Mouse (Mus musculus) embryonic facial prominence, embryonic 10.5 days (tissue): ENCODE results near the gene Ccdc180. TPM values are rescaled to one million over a fixed set of nuclear protein-coding genes. Genes with fewer than 3 reads are reported as not detected.

Experiments used
- DNase-seq: peaks from one replicate; pipeline ENCODE4 v3.0.0-alpha.2; 2017; ENCODE audit warnings: low spot score
- H3K27ac ChIP-seq: fragments of 300-500 bp; sonication (generic); replicated peaks from 2 replicates; pipeline ENCODE4 v1.5.1; 2016; ENCODE audit warnings: mild to moderate bottlenecking
- H3K27me3 ChIP-seq: fragments of 300-500 bp; sonication (generic); replicated peaks from 2 replicates; pipeline ENCODE4 v1.6.1; 2016; ENCODE audit warnings: low read depth, mild to moderate bottlenecking; ENCODE audit not compliant: poor library complexity, severe bottlenecking
- H3K36me3 ChIP-seq: fragments of 300-500 bp; sonication (generic); replicated peaks from 2 replicates; pipeline ENCODE4 v1.6.1; 2016; ENCODE audit warnings: mild to moderate bottlenecking, moderate library complexity
- H3K4me1 ChIP-seq: fragments of 300-500 bp; sonication (generic); 2 replicates; pipeline ENCODE4 v1.6.1; 2016
- H3K4me3 ChIP-seq: fragments of 300-500 bp; sonication (generic); 2 replicates; pipeline ENCODE4 v1.5.1; 2016; ENCODE audit warnings: mild to moderate bottlenecking, moderate library complexity
- H3K9me3 ChIP-seq: fragments of 300-500 bp; sonication (generic); 2 replicates; pipeline ENCODE4 v1.6.1; 2016; ENCODE audit warnings: mild to moderate bottlenecking
- WGBS: fragments of 180-500 bp; shearing (Covaris S2); methylation state at CpG from one replicate; pipeline ENCODE4 v1.1.7; 2016; 5-methylcytosine and 5-hydroxymethylcytosine counted together
- polyA plus RNA-seq: library from polyadenylated mRNA; unstranded; fragments of >200 nt; fragmentation: Nextera tagmentation; extraction: Ambion mirVana; gene quantifications from 2 replicates; pipeline ENCODE4 v1.2.1, GENCODE M21; 2016

The Ccdc180 gene
- polyA plus RNA-seq, 1 experiment from 2014 or later: 0.05 TPM

DNA sequence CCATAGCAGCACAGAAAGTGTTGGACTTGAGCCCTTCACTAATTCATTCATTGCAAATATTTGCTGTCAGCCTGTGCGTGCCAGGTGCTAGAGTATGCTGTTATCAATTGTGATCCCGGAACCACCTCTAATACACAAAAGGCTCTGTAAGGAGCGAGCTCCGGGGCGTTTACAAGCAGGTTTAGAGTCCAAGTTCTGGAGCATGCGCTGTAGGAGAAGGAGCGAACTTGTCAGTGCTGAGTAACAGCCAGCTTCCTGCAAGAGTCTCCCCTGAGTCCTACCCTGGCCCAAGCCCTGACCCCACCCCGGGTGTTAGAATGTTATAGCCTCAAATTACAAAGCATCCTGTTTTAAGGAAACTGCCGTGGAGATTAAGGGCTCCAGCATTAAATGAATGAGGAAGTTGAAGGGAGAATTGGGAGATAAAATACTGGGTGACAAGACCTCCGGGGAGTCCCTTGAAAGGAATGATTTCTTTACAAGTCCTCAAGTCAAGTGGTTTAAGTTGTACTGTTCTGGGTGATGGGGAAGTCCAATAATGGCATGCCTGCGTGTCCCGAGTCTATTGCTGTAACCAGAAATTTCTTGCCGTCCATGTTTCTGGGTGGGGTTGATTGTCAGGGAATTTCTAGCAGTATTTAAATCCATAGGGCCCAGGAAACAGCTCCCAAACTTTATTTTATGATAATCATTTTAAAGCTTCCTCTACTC is 75.8 kb downstream of the Ccdc180 start:
- peaks cover 14% of the 10 kb centered on the region; the same call in 1 of the 2 replicates for H3K27me3 ChIP-seq
- 37% methylated on average over 13 of the region's 13 CpGs for WGBS
- DNase-seq: peak; percentile 26
- H3K36me3 ChIP-seq: no peaks in the 10 kb centered on the region
- no peak overlapping the region for H3K27ac ChIP-seq
- no peak overlapping the region for H3K4me3 ChIP-seq
- H3K4me1 ChIP-seq: peaks cover 42% of the 10 kb centered on the region
- no peaks in the 10 kb centered on the region for H3K9me3 ChIP-seq

DNA sequence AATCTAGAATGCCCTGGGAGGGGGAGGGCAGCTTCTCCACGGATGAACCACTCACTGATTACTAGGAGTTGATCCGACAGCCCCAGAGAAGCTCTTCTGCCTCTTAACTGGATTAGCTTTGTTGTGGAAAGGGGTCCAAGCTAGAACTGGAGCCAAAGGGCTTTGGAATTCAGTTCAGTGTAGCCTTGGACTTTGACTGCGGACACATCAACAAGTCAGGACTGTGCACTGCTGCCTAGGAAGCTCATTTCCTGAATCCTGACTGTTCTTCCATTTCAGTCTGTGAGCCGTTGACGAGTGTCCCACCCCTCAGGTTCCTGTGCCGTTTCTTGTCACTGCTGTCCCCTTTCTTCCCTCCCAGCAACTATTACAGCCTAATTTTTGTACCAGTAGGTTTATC is 76.6 kb downstream of the Ccdc180 start:
- WGBS: 16% methylated on average over 6 of the region's 6 CpGs
- no peak for DNase-seq
- H3K27me3 ChIP-seq: peaks cover 18% of the 10 kb centered on the region
- H3K9me3 ChIP-seq: no peaks in the 10 kb centered on the region
- H3K27ac ChIP-seq: 0 out of 2 replicates have a peak overlapping the region, but pooled peaks have one; percentile 4
- H3K4me1 ChIP-seq: peaks cover 44% of the 10 kb centered on the region
- no peaks in the 10 kb centered on the region for H3K36me3 ChIP-seq
- no peak overlapping the region for H3K4me3 ChIP-seq

DNA sequence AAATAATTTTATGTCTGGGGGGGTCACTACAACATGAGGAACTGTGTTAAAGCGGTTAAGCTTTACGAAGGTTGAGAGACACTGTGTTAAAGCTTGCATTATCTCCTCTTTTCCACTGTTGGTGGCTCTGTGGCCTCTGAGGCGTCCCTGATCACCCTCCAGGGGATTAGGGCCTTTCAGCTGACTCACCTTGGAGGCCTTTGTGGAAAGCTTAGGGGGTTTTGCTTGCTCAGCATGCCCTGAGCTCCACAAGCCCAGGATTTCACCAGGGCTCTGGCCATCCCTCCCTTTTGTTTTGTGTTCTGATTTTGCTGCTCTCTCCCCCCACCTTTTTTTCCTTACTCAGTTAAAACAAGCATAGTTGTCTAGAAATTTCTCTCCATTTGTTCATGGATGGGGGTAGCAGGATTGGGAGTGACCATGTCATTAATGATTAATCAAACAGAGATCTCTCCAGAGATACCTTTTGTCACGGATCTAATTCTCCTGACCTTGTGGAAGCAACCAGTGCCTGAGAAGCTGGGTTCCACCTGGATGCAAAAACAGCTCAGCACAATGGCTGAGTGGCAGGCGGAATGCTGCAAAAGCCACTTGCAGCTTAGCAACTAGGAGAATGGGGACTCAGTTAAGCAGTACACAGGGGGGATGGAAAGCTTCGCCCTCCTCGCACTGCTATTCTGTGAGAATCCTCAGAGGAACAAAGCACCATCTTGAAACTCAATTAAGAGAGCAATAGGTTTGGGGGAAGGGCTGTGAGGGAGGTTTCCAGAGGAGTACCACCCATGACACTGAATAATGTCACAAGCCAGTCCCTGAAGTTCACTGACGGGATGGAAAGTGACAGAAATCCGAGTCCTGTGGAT is 77.6 kb downstream of the Ccdc180 start:
- 0 out of 2 replicates have a peak overlapping the region, but pooled peaks have one; percentile 1 for H3K27ac ChIP-seq
- 29% methylated on average over 9 of the region's 9 CpGs for WGBS
- peak; percentile 46 for DNase-seq
- no peaks in the 10 kb centered on the region for H3K36me3 ChIP-seq
- no peaks in the 10 kb centered on the region for H3K9me3 ChIP-seq
- H3K4me1 ChIP-seq: peaks cover 52% of the 10 kb centered on the region
- peaks cover 20% of the 10 kb centered on the region for H3K27me3 ChIP-seq
- no peak overlapping the region for H3K4me3 ChIP-seq

DNA sequence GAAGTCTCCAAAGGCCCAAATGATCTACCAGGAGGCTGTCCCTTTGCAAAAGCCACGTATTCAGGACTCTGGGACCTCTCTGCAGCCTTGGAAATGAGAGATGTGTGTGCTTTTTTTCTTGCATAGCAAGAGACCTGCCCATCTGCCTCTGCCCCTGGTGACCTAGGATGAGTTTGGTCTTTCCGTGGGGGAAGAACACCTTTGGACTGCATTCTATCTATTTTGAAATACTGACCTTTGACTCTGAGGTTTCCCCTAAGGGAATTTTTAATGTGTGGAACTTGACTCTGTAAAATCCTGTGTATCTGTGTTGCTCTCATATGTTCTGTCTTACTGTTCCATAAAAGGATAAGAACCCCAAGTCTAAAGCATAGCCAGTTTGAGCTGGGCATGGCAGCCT is 78.9 kb downstream of the Ccdc180 start:
- DNase-seq: no peak
- Histone ChIP-seq H3K4me1 (peaks cover 60% of the 10 kb centered on the region), H3K36me3 (no peaks in the 10 kb centered on the region), H3K9me3 (no peaks in the 10 kb centered on the region), H3K27ac (no peak overlapping the region), H3K4me3 (no peak overlapping the region), H3K27me3 (peaks cover 34% of the 10 kb centered on the region)
- 53% methylated on average over 2 of the region's 2 CpGs for WGBS

DNA sequence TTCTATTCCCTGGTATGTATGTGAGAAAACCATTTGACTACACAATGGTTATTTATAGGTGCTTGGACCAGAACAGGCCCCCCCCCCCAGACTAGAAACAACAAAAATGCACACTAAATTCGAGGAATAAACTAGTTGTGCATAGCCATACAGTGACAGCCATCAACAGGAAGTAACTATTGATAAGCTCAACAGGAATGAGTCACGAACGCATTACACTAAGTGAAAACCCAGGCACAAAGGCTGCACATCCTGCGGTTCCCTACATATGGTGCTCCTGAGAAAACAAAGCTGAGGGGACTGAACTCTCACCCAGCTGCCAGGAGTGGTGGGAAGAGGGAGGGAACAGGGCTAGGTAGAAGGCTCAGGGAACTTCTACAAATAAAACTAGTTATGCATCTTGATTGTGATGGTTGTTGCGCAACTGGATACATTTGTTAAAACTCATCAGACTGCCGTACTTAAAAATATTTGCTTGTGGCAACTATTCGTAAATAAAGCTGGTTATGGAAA is 80.0 kb downstream of the Ccdc180 start:
- Histone ChIP-seq H3K4me3 (no peak overlapping the region), H3K27ac (no peak overlapping the region), H3K27me3 (peaks cover 44% of the 10 kb centered on the region), H3K4me1 (peaks cover 54% of the 10 kb centered on the region), H3K36me3 (no peaks in the 10 kb centered on the region), H3K9me3 (no peaks in the 10 kb centered on the region)
- no peak for DNase-seq
- WGBS: 73% methylated on average over 7 of the region's 7 CpGs

DNA sequence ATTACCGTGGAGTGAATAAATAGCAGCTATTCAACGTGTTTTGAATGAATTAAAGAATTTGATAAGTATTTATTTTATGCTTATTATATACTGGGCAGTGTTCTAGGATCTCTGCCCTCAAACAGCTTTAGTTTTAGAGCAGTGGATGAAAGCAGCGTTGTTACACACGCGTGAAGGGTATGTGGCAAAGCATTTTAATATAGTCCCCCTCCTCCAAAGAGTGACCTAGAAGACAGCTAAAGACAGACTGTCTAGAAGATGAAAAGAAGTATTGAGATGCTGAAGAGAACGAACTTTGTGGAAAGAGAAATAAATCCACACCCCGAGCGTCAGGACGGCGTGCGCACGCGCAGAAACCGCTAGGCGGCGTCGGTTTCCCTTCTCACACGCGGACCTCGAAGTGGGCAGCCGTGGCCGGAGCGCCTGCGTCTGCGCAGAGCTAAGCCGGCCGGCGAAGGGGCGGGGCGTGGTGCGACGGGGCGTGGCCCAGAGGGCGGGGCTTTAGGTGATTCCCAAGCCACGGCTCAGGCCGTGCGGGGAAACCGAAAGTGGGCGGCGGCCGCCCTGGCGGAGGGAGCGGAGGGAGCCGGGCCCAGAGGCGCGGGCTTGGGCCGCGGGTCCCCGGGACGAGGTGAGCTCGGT is 81.8 kb downstream of the Ccdc180 start:
- peak overlapping the region; percentile 69 for H3K27ac ChIP-seq
- WGBS: 4% methylated on average over 51 of the region's 51 CpGs
- H3K27me3 ChIP-seq: peaks cover 50% of the 10 kb centered on the region
- peak; percentile 98 for DNase-seq
- H3K9me3 ChIP-seq: no peaks in the 10 kb centered on the region
- peak overlapping the region; percentile 84 for H3K4me3 ChIP-seq
- no peaks in the 10 kb centered on the region for H3K36me3 ChIP-seq
- peaks cover 38% of the 10 kb centered on the region for H3K4me1 ChIP-seq

DNA sequence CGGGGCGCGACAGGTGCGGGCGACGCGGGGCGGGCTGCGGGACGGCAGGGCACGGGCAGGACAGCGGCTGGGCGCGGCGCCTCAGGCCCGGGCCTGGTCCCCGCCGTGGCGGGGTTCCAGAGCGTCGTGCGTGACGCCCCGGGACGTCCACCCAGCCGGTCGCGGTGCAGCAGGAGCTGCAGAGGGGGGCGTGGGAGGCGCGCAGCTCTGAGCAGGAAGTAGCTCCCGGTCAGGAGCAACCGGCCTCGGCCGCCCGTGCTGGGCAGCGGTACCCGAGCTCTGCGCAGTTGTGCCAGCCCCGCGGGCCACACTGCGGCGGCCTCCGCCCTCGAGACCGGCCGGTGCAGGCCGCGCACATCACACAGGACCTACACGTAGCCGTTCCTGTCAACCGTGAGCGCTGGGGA is 82.3 kb downstream of the Ccdc180 start:
- no peak for DNase-seq
- H3K9me3 ChIP-seq: no peaks in the 10 kb centered on the region
- H3K27me3 ChIP-seq: peaks cover 50% of the 10 kb centered on the region
- peak overlapping the region; percentile 69 for H3K27ac ChIP-seq
- H3K4me1 ChIP-seq: peaks cover 32% of the 10 kb centered on the region
- H3K36me3 ChIP-seq: no peaks in the 10 kb centered on the region
- peak overlapping the region; percentile 84 for H3K4me3 ChIP-seq
- WGBS: under 1% methylated on average over 53 of the region's 53 CpGs

DNA sequence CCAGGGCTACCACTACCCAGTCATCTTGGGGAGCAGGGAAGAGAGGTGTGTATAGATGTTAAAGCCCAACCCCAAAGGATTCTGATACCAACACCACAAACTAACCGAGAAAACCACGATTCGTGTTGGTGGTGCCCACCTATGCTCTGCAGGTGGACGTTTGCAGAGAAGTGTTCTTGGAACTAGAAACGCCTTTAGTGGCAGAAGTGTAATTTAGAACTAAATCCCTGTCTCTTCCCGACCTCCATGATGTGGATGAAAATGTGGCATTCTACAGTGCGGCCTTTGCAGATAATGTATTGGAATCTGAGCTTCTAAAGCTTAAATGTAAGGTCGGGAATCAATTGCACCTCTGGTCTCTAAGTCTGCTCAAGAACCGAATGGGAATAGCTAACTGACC is 82.8 kb downstream of the Ccdc180 start:
- Histone ChIP-seq H3K4me1 (peaks cover 27% of the 10 kb centered on the region), H3K9me3 (no peaks in the 10 kb centered on the region), H3K27me3 (peaks cover 45% of the 10 kb centered on the region), H3K4me3 (peak overlapping the region; percentile 84), H3K36me3 (no peaks in the 10 kb centered on the region), H3K27ac (no peak overlapping the region)
- DNase-seq: no peak
- 27% methylated on average over 9 of the region's 9 CpGs for WGBS

DNA sequence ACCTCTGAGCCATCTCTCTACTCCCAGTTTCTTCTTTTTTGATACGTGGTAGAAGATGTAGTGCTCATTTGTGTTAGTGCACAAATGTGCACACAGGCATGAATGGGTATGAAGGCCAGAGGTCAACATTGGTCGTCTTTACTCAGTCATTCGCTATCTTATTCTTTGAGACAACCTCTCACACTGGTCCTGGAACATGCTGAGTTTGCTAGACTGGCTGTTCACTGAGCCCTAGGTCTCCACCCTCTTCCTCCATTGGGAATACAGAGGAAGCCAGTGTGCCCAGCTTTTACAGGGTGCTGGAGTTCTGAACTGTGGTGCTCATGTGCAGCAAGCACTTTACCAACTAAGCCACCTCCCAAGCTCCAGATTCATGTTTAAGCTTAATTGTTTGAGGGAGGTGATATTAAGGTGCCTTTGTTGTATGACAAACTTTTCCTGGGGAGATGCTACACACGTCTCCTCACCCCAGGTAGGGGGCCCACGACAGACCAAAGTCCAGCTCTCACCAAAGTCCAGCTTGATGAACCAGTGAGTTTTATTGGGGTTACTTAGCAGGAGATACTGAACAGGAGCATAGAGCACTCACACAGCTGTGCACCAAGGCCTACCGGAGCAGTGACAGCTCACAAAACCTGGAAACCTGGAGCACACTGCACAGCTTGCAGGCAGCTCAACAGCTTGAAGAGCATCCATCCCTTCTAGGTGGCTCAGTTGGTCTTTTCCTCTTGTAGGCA is 87.0 kb downstream of the Ccdc180 start:
- Histone ChIP-seq H3K27me3 (peaks cover 43% of the 10 kb centered on the region), H3K4me1 (peaks cover 12% of the 10 kb centered on the region), H3K9me3 (no peaks in the 10 kb centered on the region), H3K27ac (no peak overlapping the region), H3K4me3 (no peak overlapping the region), H3K36me3 (no peaks in the 10 kb centered on the region)
- DNase-seq: no peak
- 81% methylated on average over 6 of the region's 6 CpGs for WGBS

DNA sequence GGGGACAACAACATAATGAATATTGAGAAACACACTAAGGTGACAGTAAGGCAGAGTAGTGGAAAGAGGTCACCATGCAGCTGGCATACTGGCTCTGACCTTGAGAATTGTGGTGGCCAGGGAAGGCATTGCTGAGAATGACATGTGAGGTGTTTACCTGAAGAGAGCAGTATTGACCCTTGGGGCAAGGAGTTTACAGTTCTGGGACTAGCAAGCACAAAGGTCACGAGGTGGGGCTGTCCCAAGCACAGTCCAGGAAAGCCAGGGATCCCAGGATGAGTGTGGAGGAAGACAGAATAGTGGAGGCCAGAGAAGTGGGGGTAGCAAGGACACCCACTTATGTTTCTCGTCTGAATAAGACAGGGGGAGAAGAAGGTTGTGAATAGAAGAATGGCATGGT is 89.8 kb downstream of the Ccdc180 start:
- WGBS: 54% methylated on average over 2 of the region's 2 CpGs

DNA sequence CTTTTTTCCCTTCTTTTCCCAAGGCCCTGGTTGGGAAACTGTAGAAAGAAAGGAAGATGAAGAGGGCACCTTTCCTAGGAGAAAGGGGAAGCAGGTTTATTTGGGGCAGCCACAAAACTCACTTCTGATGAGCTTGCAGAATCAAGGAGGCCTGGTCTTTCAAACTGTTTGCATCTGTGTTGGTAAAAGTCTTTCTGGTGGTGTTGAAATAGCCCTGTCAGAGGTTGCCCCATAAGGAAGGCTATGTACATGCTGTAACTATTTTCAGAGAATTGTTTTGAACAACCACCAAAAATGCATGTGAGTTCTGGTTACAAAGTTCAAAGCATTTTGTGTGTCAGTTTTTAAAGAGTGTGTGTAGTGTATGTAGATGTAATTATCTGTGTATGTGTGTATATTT is 91.0 kb downstream of the Ccdc180 start:
- no peaks in the 10 kb centered on the region for H3K36me3 ChIP-seq
- no peaks in the 10 kb centered on the region for H3K4me1 ChIP-seq
- DNase-seq: no peak
- no peak overlapping the region for H3K27ac ChIP-seq
- H3K9me3 ChIP-seq: no peaks in the 10 kb centered on the region
- no peak overlapping the region for H3K4me3 ChIP-seq
- peaks cover 11% of the 10 kb centered on the region; the same call in 1 of the 2 replicates for H3K27me3 ChIP-seq

More for the DNA sequence above, 89.8 kb downstream of the Ccdc180 start:
- no peaks in the 10 kb centered on the region for H3K9me3 ChIP-seq
- H3K36me3 ChIP-seq: no peaks in the 10 kb centered on the region
- no peak overlapping the region for H3K27ac ChIP-seq
- H3K4me1 ChIP-seq: no peaks in the 10 kb centered on the region
- H3K4me3 ChIP-seq: no peak overlapping the region
- DNase-seq: no peak
- peaks cover 19% of the 10 kb centered on the region for H3K27me3 ChIP-seq
